Mouse (Mus musculus) heart, embryonic 14.5 days (tissue): ENCODE data around the gene Ugt1a7c. TPM values are rescaled to one million over a fixed set of nuclear protein-coding genes. Genes with fewer than 3 reads are reported as not detected.

Experiments used
- ATAC-seq: fragments of 200-750 bp; cut with Nextera tagmentation; 2 replicates; pipeline ENCODE4 v1.8.0; 2017; ENCODE audit warnings: low read depth, moderate TSS enrichment; ENCODE audit not compliant: insufficient number of reproducible peaks, insufficient read depth, low FRiP score
- H3K27ac ChIP-seq, 2 experiments: fragments of 200-500 bp in 1 of 2; fragments of 300-500 bp in 1 of 2; sonication (generic) in 1 of 2; replicated peaks in 1 of 2; 2 replicates each; pipeline ENCODE4 v1.5.1; 2012 to 2014; ENCODE audit warnings: low read depth in 2 of 2, low read length in 2 of 2, control low read depth in 1 of 2, mild to moderate bottlenecking in 1 of 2, mixed read lengths in 1 of 2; ENCODE audit not compliant: control insufficient read depth in 1 of 2, insufficient read depth in 1 of 2
- H3K27me3 ChIP-seq: fragments of 300-500 bp; sonication (generic); 2 replicates; pipeline ENCODE4 v1.6.1; 2014; ENCODE audit warnings: mild to moderate bottlenecking, low read length, control low read depth; ENCODE audit not compliant: control insufficient read depth, insufficient read depth
- H3K36me3 ChIP-seq: fragments of 300-500 bp; sonication (generic); 2 replicates; pipeline ENCODE4 v1.6.1; 2014; ENCODE audit warnings: mild to moderate bottlenecking, control low read depth, low read length, mixed read lengths; ENCODE audit not compliant: control insufficient read depth, insufficient read depth
- H3K4me1 ChIP-seq, 2 experiments: fragments of 200-500 bp in 1 of 2; fragments of 300-500 bp in 1 of 2; sonication (generic) in 1 of 2; 2 replicates each; pipeline ENCODE4 v1.6.1; 2012 to 2014; ENCODE audit warnings: low read length in 2 of 2, control low read depth in 1 of 2, mixed read lengths in 1 of 2; ENCODE audit not compliant: control insufficient read depth in 2 of 2, insufficient read depth in 2 of 2
- H3K4me2 ChIP-seq: fragments of 300-500 bp; sonication (generic); 2 replicates; pipeline ENCODE4 v1.6.1; 2014; ENCODE audit warnings: mild to moderate bottlenecking, low read length
- H3K4me3 ChIP-seq, 2 experiments: fragments of 200-500 bp in 1 of 2; fragments of 300-500 bp in 1 of 2; sonication (generic) in 1 of 2; 2 replicates each; pipeline ENCODE4 v1.5.1; 2012 to 2014; ENCODE audit warnings: low read length in 2 of 2, mild to moderate bottlenecking in 2 of 2, control low read depth in 1 of 2, low read depth in 1 of 2, moderate library complexity in 1 of 2; ENCODE audit not compliant: control insufficient read depth in 1 of 2, insufficient read depth in 1 of 2
- H3K9ac ChIP-seq: fragments of 300-500 bp; sonication (generic); 2 replicates; pipeline ENCODE4 v1.6.1; 2014; ENCODE audit warnings: mild to moderate bottlenecking, low read length
- H3K9me3 ChIP-seq: fragments of 300-500 bp; sonication (generic); 2 replicates; pipeline ENCODE4 v1.6.1; 2016; ENCODE audit warnings: low read length, control low read depth; ENCODE audit not compliant: control insufficient read depth
- WGBS: fragments of 180-500 bp; shearing (Covaris S2); extraction: QIAGEN DNeasy Blood & Tissue Kit; methylation state at CpG from one replicate; pipeline ENCODE4 v1.1.7; 2014; 5-methylcytosine and 5-hydroxymethylcytosine counted together
- polyA plus RNA-seq: library from polyadenylated mRNA; unstranded; fragments of >200 nt; fragmentation: Nextera tagmentation; extraction: Ambion mirVana; gene quantifications from 2 replicates; pipeline ENCODE4 v1.2.1, GENCODE M21; 2014

Gene Ugt1a7c
- polyA plus RNA-seq, 1 experiment from 2014 or later, result 1.0 TPM

DNA sequence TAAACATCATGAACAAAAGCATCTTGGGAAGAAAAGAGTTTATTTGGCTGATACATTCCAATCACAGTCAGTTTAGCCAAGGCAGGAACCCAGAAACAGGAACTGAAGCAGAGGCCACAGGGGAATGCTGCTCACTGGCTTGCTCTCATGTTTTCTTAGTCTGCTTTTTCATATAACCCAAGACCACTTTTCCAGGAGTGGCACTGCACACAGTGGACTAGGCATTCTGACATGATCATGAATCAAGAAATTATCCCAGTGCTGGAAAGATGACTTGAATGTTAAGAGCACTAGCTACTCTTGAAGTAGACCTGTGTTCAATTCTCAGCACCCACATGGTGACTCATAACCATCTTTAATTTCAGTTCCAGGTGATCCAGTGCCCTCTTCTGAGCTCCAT, 130.9 kb downstream of the Ugt1a7c start:
- H3K27me3 ChIP-seq, result no peaks in the 10 kb centered on the region
- no peak overlapping the region for H3K4me3 ChIP-seq
- no peak overlapping the region for H3K27ac ChIP-seq
- ATAC-seq, result no peak
- peaks cover 58% of the 10 kb centered on the region for H3K9me3 ChIP-seq
- H3K9ac ChIP-seq, result no peak overlapping the region
- H3K36me3 ChIP-seq, result no peaks in the 10 kb centered on the region
- no peak overlapping the region for H3K4me2 ChIP-seq
- H3K4me1 ChIP-seq, result no peaks in the 10 kb centered on the region

DNA sequence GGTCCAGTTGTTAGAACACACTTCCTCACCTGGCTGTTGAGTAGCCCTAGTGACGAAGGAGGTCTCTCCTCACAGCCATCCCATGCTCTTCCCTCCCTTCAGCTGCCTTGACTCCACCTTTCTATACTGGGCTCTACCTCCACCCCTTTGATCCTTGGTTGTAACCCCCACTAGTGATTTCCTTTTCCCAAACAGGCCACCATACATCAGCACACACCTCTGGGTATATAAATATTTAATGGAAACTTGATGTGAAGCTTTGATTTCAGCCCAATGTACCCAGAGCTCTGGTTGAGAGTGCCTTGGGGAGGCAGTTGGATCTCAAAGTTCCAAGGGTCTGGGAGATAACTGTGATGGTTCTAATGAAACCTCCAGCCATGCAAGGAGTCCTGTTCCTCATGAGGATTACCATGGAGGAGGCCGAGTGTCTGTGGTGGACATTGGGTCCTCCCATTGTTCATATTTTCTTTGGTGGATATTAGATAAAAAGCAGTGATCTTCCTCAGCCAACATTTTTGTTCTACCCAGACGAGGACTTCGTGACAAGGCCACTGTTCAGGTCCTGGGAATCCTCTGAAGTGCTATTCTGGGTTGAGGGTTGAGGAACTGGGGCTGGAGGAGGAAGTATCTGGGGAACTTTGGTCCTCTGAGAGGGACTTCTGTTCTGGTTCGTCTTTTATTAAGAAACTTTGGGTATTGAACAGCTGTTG, 132.0 kb downstream of the Ugt1a7c start, which contains the start of gene Mroh2a:
Mroh2a (plus strand) TSS at position 317 of the 710 bp plus-strand sequence.
- 49% methylated on average over 5 of the region's 5 CpGs for WGBS
- no peak within 1 kb of the TSS for H3K4me2 ChIP-seq
- no peak for ATAC-seq
- no peaks in the 10 kb centered on the region for H3K36me3 ChIP-seq
- no peak within 1 kb of the TSS for H3K4me3 ChIP-seq
- no peaks in the 10 kb centered on the region for H3K4me1 ChIP-seq
- H3K9me3 ChIP-seq, result peaks cover 69% of the 10 kb centered on the region
- no peaks in the 10 kb centered on the region for H3K27me3 ChIP-seq
- H3K9ac ChIP-seq, result no peak within 1 kb of the TSS
- no peak within 1 kb of the TSS for H3K27ac ChIP-seq

DNA sequence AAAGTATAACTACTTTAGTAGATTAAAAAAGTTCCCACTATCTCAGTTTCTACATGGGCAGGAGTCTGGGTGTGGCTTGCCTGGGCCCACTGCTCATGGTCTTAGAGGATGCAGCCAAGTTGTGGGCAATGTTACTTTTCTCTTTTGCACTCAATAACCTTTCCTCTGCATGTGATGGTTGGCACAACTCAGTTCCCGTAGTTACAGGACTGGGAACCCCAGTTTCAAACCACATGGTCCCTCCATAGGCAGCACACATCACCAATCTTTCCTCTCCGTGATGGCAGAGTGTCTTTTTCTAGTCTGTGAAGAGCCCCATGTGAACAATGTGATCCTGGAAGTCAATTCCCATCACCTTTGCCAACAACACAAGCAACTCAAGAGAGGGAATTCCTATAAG, 132.6 kb downstream of the Ugt1a7c start:
- 50% methylated on average over 2 of the region's 2 CpGs for WGBS
- H3K4me3 ChIP-seq, result no peak overlapping the region
- no peaks in the 10 kb centered on the region for H3K27me3 ChIP-seq
- H3K9me3 ChIP-seq, result peaks cover 72% of the 10 kb centered on the region
- H3K9ac ChIP-seq, result no peak overlapping the region
- H3K4me1 ChIP-seq, result no peaks in the 10 kb centered on the region
- no peak for ATAC-seq
- no peaks in the 10 kb centered on the region for H3K36me3 ChIP-seq
- H3K27ac ChIP-seq, result no peak overlapping the region
- H3K4me2 ChIP-seq, result no peak overlapping the region

DNA sequence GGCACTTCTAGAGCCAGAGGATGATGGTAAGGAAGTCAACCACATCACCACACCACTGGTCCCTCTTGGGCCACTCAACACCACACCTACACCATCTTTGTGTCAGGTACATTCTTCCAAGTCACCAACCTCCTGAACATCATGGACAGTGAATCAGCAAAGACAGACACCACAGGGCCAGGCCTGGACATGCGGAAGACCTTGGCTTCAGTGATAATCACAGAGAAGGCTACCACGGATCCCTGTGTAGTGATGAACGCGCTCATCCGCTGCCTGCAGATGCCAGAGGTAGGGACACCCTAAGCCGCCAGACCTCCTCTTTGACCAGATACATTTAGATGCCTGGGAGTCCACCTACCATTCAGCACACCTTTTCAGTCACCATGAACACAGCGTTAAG, 133.3 kb downstream of the Ugt1a7c start:
- peak; percentile 6; the same call in 1 of the 2 replicates for ATAC-seq
- Histone ChIP-seq H3K9ac (no peak overlapping the region), H3K27me3 (no peaks in the 10 kb centered on the region), H3K4me1 (no peaks in the 10 kb centered on the region), H3K4me3 (no peak overlapping the region), H3K27ac (no peak overlapping the region), H3K36me3 (no peaks in the 10 kb centered on the region), H3K4me2 (no peak overlapping the region), H3K9me3 (peaks cover 78% of the 10 kb centered on the region)
- WGBS, result 66% methylated on average over 7 of the region's 7 CpGs

DNA sequence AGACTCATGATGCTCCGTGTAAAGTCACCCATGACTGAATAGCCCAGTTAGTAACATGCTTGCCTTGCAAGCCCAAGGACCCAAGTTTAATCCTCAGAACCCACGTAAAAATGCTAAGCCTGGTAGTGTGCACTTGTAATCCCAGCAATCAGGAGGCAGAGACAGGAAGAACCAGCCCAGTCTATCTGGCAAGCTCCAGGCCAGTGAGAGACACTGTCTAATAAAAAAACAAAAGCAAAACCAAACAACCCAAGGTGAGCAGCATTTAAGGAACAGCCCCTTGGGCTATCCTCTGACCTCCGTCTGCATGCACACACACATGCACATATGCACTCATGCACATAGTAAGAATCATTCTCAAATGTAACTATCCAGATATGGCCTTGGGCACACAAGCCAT, 134.7 kb downstream of the Ugt1a7c start:
- 69% methylated on average over 3 of the region's 3 CpGs for WGBS

DNA sequence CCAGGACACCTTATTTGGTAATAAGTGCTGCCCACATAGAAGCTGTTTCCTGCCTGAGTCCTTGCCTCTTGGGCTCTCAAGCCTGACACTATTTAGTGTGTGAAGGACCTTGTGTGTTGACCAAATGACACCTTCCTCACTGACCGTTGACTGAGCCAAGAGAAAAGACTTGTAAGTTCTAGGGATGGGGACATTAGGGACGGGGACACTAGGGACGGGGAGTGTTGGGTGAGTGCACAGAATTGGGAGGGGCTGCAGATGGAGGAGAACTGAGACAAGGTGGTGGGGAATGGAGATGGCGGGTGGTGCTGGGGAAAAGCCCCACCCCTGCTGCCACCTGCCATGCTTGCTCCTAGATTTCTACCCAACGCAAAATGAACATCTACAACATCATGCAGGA, 135.1 kb downstream of the Ugt1a7c start:
- Histone ChIP-seq H3K4me2 (no peak overlapping the region), H3K4me3 (no peak overlapping the region), H3K9me3 (peaks cover 97% of the 10 kb centered on the region), H3K36me3 (no peaks in the 10 kb centered on the region), H3K9ac (no peak overlapping the region), H3K27ac (no peak overlapping the region), H3K4me1 (no peaks in the 10 kb centered on the region), H3K27me3 (no peaks in the 10 kb centered on the region)
- ATAC-seq, result no peak
- WGBS, result 75% methylated on average over 5 of the region's 5 CpGs

More for the DNA sequence above, 134.7 kb downstream of the Ugt1a7c start:
- no peak for ATAC-seq
- H3K36me3 ChIP-seq, result no peaks in the 10 kb centered on the region
- no peak overlapping the region for H3K4me2 ChIP-seq
- H3K27me3 ChIP-seq, result no peaks in the 10 kb centered on the region
- no peak overlapping the region for H3K4me3 ChIP-seq
- H3K9ac ChIP-seq, result no peak overlapping the region
- peaks cover 93% of the 10 kb centered on the region for H3K9me3 ChIP-seq
- H3K4me1 ChIP-seq, result no peaks in the 10 kb centered on the region
- no peak overlapping the region for H3K27ac ChIP-seq

DNA sequence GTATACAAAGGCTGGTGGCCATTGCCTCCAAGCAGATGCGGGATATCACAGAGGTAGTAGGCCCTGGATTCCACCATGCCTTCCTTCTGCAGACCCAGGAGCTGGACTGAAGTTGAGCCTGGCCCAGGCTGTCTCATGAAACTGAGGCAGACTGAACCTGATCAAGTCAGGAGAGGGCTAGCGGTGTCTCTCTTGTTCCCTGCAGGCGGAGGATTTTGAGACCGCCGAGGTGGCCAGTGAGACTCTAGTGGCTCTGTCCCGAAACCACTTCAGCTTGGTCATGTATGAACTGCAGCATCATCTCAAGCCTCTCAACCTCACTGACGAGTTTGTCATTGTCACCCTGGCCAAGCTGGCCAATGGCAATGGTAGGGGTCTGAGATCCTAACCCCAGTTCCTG, 135.6 kb downstream of the Ugt1a7c start:
- Histone ChIP-seq H3K4me2 (no peak overlapping the region), H3K4me1 (no peaks in the 10 kb centered on the region), H3K4me3 (no peak overlapping the region), H3K9me3 (peaks cover 99% of the 10 kb centered on the region), H3K9ac (no peak overlapping the region), H3K36me3 (no peaks in the 10 kb centered on the region), H3K27me3 (no peaks in the 10 kb centered on the region), H3K27ac (no peak overlapping the region)
- no peak for ATAC-seq
- WGBS, result 66% methylated on average over 7 of the region's 7 CpGs
